Mouse (Mus musculus): Measurements from ENCODE around the gene Babam2.
"Not testable (repeated sequence)": the region's sequence is repeated elsewhere in the genome, so short reads cannot be mapped to it uniquely, and the experiment has no call there.

Babam2 gene

DNA sequence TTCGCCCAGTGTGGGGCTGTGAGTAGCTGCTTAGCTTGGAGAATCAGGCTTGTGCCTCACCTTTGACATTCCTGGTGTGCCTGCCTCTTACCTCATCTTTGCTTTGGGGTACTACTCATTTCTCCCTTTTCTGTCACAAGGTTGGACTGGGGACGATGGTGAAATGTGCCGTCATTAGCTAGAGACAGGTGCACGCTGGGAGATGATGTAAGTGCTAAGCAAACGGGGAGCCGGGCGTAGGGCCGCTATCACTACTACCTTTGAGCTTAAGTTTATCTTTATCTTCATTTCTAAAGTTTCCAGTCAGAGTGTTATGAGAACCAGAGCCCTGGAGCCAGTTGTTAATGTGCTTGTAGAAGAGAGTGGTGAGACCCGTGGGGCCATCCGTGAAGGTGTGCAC is 131.3 kb downstream of the Babam2 start:
- DNase-seq (ENCODE audit: low spot score in 2 of 2) = no peak

DNA sequence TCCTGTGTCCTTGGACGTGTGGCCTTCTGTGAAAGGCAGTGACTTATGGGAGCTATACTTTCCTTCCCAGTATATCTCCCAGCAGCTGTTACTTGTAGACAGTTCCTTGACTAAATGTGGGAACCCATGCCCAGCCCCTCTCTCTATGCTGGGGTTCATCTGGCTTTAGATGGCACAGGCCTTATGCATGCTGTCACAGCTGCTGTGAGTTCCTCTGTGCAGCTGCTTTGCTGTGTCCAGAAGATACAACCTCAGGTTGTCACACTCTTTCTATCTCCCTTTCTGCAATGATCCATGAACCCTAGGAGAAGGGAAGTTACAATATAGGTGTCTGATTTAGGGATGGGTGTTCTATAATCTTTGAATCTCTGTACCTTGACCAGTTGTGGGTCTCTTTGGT is 132.1 kb downstream of the Babam2 start:
- no peak for DNase-seq (ENCODE audit: low spot score in 2 of 2)

DNA sequence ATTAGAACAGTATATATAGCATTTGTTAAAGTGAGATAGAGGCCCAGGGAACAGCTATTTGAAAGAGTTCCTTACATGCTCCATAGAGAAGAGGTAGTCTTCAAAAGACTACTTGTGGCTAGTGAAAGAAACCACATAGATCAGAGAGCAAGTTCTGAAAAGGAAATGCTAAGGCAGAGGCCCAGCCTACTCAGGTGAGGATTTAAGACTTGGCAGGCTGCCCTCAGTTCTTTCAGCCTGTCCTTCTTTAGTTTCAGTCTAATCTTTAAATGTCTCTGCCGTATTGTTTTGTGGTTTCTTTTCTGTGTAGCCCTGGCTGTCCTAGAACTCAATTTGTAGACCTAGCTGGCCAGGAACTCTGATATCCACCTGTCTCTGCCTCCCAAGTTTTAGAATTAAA is 134.1 kb downstream of the Babam2 start:
- peak; percentile 39 to 43 for DNase-seq (ENCODE audit: low spot score in 2 of 2)

DNA sequence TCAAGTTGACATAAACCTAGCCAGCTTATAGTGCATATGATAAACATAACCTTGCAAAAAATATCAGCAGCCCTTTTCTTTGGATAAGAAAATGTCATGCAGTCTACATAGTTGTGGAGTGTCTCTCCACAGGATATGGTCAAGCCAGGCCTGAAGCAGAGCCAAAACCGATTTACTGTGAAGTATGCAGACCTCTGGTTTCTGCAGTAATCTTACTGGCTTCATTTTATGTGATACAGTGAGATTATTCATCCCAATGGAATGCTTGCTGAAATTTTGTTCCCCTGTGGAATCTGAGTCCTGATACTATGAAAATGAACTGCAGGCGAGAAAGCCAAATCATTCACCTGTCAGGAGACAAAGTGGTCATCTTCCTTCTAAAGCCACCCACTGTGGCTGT is 138.2 kb downstream of the Babam2 start:
- no peak for DNase-seq (ENCODE audit: low spot score in 2 of 2)

DNA sequence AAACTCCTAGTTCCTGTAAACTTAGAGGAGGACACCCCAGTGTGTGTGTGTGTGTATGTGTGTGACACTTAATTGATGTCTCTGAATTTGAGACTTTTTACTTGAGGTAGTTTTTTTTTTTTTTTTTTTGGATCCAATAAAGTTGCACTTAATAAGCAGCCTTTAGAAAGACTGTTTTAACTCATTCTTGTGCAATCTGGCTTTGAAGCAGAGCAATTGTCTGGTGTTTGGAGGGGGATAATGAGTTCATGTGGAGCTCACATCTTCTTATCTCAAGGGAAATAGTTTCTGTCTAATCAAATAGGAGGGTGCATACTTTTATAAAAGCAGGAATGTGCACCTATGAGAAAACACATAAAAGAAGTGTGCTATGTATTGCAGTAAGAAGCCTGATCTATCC is 142.5 kb downstream of the Babam2 start:
- DNase-seq (ENCODE audit: low spot score in 2 of 2) = no peak

DNA sequence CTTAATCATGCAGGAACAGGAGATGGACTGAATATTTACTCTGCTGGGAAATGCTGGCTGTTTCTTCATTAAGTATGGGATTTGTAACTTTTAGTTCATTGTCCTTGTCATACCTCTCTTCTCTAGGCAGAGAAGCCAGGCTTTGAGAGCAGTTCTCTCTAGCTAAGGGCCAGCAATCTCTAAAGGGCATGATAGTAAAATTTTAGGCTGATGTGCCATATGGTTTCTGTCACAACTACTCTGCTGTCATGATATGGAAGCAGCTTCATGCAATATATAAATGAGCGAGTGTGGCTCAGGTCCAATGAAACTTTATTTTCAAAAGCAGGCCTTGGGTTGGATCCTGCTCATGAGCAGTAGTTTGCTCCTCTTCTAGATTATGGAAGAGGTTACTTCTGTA is 142.9 kb downstream of the Babam2 start:
- DNase-seq (ENCODE audit: low spot score in 2 of 2) = no peak

DNA sequence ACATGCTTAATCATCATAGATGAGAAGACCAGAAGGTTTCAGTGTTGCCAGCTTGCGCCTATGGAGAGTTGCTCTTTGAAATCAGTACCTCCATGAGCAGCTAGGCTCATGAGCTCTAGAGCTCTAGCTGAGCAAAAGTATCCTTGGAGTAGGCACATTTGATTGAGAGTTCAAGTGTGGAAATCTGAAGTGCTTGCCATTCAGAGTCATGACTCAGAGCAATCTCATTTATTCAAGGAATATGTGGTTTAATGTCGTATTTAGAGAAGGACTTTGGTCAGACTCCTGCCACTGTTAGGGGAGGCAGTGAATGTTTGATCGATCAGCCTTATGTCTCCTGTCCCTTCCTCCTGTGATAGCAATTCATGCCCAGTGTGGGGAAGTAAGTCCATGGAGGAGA is 147.4 kb downstream of the Babam2 start:
- DNase-seq (ENCODE audit: low spot score in 2 of 2) = no peak

DNA sequence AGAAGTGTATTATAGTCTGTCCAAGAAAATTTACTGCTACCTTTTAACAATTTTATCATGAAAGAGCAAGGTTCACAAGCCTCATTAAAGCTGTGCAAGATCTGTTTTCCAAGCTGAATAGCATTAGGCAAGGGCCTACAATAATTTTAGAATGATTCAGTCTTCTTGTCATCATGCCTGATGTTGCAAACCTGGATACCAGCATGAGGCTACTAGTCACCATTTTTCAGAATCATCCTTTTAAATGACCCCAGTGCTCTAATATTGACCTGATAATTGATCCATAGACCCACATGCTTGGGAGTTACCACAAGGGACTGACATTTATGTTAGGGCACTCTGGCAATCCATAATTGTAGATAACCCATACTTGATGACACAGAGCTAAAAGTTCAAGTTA is 149.5 kb downstream of the Babam2 start:
- DNase-seq (ENCODE audit: low spot score in 2 of 2) = no peak

DNA sequence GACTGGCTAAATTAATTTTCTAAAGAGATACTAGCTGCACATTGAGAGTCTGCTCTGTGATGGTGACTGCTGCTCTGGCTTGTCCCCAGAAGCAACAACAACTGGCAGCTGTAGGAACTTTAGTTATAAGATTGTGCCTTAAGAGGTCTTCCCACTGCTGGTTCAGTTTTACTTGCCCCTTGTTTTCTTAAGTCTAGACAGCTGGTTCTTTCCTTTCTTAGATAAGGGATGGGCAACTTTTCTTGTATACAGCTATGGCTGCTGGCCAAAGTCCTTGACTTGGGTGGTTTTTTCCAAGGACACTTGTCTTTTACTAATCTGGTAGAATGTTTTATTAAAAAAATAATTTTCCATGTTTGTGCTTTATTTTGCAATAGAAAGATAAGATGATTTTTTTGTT is 151.5 kb downstream of the Babam2 start:
- DNase-seq (ENCODE audit: low spot score in 2 of 2) = no peak

DNA sequence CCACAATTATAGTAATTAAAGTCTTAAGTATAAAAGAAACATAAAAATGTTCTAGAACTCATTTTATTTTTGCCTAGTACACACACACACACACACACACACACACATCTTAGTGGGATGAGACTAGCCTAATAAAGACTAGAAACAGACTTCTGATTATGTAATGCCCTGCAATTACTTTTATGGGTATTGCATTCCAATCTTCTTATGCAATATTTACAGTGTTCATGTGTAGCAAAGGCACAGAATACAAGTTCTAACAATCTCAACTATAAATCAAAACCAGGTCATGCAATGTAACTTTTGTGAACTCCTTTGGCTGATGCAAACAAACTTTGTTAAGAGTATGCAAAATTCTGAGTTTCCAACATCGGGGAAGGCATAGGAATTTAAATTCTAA is 155.3 kb downstream of the Babam2 start:
- no peak for DNase-seq (ENCODE audit: low spot score in 2 of 2)

DNA sequence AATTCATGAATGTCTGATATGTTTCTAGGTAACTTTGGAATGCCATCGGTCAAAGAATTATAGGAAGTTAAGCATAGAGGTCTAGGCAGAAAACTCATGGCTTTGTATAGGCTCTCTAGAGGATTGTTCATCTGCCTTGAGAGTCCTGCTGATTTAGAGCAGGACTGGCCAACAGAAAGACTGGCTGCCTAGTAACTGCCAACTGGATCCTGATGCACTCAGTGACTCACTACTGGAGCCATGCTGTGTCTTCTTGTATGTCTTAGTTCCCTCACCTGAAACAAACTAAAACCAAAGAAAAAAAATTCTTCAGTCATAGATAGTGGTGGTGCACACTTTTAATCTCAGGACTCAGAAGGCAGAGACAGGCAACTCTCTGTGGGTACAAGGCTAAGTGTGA is 156.3 kb downstream of the Babam2 start:
- DNase-seq (ENCODE audit: low spot score in 2 of 2) = no peak

DNA sequence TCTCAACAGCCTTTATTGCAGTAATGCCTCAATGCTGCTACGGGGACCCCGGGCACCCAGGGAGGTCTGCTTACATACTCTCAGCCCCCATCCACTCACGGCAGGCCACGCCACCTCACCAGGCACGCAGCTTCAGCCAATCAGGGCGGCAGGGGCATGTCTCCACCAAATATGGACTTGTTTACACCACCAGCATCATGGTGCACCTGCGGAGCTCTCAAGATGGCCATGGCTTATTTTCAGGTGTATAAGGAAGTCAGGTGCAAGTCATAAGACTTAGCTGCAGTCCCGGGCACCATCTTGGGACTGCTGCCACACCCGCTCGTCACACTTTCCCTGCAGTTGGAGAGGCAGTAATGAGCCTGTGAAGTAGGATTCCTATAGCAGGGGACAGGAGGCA is 161.4 kb downstream of the Babam2 start:
- DNase-seq (ENCODE audit: low spot score in 2 of 2) = not testable (repeated sequence)

DNA sequence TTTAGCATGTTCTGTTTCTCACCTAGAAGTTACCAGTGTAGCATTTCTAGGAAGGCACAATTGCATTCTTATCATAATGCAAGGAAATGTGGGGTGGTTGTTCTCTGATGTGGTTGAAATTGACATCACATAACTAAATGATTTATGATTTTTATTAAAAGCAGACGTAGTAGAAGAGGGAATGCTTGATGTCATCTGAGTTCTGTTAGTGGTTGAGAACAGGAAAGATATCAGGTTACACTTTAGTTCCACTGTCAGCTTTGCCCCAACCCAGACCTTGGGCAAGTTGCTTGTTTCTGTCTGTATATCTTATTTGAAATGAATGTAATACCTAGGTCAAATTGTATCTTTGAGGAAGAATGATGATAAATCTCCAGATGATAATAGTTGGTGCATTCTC is 162.9 kb downstream of the Babam2 start:
- DNase-seq (ENCODE audit: low spot score in 2 of 2) = no peak

DNA sequence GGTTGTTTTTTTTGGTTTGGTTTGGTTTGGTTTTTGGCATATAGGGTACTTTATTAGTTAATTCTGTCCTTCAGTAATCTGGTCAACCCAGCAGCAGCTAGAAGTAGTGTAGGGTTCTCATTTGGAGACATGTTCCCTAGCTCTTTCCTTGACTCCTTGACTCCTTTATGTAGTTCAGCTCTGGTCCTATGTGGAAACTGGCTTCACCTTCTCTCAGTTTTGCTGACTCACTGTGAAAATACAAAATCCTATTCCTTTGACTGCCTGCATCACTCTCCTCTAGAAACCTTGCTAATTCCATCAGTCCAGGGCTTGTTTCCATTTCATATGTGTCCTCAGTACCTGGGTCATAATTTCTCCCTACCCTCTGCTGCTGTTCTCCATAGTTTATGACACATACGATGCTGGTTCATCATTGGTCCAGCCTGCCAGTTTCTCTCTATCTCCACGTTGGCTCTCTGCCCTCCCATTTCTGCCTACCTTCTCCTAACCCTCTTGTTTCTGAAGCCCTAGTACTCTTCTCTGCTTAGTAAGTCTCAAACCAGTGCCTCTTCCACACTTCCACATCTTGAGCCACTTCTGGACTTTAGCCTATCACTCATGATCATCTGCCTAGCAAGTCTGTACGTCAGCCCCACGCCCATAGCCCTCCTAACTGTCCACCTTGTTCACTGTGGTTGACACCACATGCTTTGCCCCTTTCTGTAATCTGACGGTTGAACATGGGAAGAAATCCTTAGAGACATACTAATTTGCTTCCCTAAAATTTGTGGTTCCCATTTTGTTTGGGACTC is 163.5 kb downstream of the Babam2 start:
- DNase-seq (ENCODE audit: low spot score in 2 of 2) = no peak

DNA sequence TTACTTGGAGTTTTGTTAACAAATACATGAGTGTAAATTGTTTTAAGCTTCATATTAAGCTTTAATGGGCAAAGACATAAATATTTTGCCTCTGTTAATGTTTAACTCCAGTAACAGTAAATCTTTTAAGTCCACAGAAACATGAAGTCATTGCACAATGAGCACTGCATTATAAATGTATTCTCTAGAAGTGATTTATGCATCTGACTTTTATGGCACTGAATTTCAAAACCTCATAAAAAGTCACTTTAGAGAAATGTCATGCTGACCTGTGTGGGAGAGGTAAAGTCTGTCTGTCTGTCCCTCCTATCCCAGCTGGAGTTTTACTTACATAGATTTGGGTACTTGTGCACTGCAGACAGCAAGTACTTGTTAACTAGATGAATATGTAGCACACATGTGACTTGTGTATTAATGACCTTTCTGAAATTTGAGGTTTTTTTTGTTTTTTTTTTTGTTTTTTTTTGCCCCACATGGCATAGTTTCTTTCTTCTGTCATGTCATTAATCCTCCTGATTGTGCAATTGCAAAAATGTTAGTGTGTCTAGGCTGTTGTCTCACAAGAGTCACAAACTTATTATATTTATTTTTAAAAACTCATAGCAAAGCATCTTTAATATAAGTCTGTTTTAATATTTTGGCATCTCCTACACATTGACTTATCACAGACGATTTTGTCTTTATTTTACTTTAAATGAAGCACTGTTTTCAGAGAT is 165.4 kb downstream of the Babam2 start:
- no peak for DNase-seq (ENCODE audit: low spot score in 2 of 2)

DNA sequence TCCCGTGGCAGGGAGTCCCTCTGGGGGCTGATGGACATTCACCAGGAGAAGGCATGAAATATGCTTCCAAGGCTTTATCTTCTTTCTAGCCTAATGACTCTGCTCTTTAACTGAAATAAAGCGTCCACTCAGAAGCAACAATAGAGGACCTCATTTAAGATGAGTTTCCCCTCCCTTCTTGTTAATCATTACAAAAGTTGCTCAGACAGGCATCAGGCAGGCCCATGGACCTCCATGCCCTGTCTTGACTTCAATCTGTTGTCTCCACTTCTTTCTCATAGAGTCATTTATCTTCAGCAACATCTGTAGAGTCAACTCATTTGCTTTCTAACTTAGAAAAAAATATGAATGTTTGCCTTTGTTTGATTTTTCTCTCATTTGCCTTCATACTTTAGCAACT is 166.6 kb downstream of the Babam2 start:
- DNase-seq (ENCODE audit: low spot score in 2 of 2) = no peak

DNA sequence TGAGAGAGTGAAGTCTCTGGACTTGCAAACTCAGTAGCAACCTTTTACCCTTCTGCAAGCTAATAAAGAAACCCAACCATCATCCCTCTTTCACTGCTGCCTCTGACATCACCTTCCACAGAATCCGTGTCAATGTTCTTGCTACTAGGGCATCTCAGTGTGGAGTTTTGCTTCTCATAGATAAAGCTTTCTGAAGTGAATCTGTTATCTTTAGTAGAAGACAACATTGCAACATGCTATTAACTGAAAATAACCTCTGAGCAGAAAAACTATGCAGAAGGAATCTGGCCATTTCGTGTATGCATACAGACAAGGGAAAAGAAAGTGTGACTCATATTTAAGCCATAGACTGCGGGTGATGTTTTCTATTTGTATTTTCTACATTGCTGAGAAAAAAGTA is 168.6 kb downstream of the Babam2 start:
- no peak for DNase-seq (ENCODE audit: low spot score in 2 of 2)

DNA sequence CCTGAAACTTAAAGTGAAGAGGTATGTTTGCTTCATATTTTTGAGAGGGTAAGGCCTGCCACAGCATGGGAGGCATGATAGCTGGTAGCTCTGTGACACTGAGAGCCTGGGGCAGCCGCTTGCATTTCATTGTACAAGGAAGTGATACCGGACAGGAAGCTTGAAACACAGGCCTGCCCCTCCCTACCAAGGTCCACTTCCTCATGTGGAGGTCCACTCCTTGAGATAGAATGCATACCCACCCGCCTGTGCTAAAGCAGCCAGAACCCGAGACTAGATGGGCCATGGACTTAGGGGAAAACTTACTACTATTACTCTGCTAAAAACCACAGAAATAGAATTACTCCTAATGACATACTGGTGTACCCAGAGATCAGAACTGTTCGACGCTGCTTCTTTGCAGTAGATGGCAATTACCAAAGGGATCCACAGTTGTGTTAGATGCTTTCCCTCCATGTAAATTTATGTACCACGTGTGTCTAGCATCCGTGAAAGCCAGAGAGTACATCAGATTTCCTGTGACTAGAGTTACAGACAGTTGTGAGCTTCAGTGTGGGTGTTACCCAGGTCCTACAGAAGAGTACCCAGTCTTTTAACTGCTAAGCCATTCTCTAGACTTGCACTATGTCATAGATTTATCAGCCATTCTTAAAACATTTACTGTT is 173.5 kb downstream of the Babam2 start:
- DNase-seq (ENCODE audit: low spot score in 2 of 2) = peak; percentile 86 to 87

DNA sequence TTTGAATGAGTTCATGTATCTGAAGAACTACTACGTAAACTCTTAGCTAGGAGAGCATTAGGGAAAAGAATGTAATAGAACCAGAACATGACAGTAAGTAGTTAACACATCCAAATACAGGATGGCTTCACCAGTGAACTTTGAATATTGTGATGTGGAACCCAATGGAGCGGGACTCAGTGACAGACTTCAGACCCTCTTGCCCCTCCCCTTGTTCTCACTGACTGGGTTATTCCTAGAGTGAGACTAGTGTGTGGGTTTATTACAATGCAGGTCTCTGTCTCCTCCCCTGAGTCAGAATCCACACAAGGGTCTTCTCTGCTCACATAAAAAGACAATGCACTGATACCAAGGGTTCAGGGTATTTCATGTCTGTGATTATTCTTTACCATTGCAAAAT is 175.8 kb downstream of the Babam2 start:
- DNase-seq (ENCODE audit: low spot score in 2 of 2) = no peak

DNA sequence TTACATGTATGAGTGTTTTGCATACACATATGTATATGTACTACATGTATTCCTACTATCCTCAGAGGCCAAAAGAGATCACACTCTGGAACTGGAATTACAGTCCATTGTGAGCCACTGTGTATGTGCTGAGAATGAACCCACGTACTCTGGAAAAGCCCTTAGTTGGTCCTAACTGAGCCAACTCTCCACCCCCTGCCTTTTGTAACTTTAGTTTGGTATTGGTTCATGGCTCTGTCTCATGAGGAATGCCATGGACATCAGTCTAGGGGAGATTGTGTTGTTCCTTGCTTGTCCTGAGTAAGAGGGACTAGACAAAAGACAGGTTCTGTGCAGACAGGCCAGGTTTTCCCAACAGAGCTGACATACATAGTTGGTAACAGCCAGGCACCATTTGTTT is 177.1 kb downstream of the Babam2 start:
- no peak for DNase-seq (ENCODE audit: low spot score in 2 of 2)

DNA sequence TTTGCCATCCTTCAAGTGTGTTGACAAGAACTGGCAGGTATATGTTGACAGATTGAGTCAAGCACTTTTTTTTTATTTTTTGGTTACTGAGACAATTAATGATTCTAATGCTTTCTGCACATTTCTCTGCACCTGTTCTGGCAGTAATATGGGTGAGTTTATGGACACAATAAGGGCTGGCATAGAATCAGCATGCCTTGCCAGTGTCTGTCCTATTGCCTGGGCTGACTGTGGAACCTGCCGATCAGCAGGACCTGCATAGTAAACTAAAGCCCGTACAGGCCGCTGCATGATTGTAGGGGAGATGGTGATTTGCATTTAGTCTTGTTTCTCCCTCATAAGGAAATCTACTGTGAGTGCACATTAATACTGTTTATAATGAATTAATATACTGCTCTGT is 178.0 kb downstream of the Babam2 start:
- DNase-seq (ENCODE audit: low spot score in 2 of 2) = no peak

DNA sequence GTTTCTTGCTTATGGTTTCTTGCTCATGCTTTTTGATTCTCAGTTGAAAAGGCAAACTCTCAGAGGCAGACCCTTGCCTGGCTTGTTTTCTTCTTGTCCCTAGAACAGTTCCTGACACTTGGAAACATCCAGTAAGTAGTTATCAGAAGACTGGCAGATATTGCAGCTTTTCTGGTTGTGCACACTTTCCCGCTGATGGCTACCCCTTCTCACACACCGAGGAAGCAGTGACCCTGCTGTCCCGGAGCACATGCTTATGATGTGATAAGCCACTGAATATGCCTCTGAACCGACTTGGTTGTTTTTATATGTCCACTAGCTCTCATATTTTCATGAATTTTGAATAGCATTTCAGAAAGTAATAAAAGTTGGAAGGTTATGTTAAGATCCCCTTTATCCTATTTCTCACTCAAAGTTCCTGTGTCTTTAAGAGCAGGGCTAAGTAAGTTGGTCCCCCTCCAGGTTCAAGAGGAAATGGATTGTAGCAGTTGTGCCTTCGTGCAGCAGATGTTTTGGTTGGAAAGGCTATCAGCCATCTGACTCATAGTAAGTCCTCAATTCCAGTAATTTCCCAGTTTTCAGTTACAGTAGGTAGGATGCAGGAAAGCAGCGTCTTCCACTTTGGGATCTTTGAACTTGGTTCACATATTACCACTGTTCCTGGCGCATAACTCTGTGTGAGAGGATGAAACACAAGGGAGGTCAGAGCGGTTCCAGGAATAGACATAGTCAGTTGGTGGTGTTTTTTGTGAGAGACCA is 178.9 kb downstream of the Babam2 start:
- DNase-seq (ENCODE audit: low spot score in 2 of 2) = no peak
